Mouse (Mus musculus) spleen, postnatal 14 days (tissue): Measurements from ENCODE around the gene Ptprn2.

Experiments used
- DNase-seq, 2 experiments: peaks; one replicate each; pipeline ENCODE4 v3.0.0; 2021 to 2022; ENCODE audit warnings: low spot score in 2 of 2

The Ptprn2 gene

DNA sequence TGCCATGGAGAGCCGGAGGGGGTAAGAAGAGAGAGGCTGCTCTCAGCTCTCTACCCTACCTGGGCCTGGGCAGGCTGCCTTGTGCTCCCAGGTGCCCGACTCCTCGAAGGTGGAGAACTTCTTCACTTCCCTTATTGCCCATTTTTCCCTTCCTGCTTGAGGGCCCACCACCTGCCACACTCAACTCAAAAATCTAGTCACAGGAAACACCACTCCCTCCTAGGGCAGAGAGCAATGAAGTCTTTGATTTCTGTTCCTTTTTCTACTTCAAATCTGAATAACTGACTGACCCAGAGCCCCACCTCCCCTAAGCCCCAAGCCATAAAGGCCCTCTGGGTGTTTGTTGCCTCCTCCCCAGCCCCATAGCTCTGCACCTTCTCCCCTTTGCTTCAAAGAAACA is 832.7 kb downstream of the Ptprn2 start:
- peak in 1 of 2 experiments; percentile 17 for DNase-seq

DNA sequence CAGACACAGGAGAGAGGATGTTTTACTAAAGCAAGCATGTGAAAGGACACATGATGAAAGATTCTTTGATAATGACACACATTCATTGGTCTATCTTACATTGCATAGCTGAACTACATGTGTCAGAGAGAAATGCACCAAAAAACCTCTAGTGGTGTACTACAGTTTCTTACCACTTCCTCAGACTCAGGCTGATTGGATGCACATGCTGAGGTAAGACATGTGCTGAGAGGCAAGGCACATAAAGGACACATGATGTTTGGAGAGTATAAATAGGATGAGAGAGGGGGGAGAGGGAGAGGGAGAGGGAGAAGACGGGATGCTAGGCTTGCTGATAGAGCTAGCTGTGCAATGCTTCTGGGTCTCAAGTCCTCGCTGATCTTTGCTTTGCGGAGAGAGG is 837.5 kb downstream of the Ptprn2 start:
- no peak for DNase-seq
